Mouse (Mus musculus) erythroblast, embryonic 14.5 days (primary cell): ENCODE results near the gene Dab2ip.

Experiments
- GATA1 ChIP-seq: IDR thresholded peaks from 2 replicates; pipeline ENCODE4 v1.6.1; 2012; ENCODE audit warnings: low read length, inconsistent platforms, mixed read lengths
- TAL1 ChIP-seq: IDR thresholded peaks from 3 replicates; pipeline ENCODE4 v1.6.1; 2012; ENCODE audit warnings: low read length, inconsistent platforms, mixed read lengths

GRCm38 (mm10) chr2:35627298-35627898 lies 69.3 kb downstream of the Dab2ip start:
- TF ChIP-seq TAL1 = no peak
- no peak for TF ChIP-seq GATA1
